Mouse (Mus musculus): ENCODE measurements around the gene Btnl4.

DNA sequence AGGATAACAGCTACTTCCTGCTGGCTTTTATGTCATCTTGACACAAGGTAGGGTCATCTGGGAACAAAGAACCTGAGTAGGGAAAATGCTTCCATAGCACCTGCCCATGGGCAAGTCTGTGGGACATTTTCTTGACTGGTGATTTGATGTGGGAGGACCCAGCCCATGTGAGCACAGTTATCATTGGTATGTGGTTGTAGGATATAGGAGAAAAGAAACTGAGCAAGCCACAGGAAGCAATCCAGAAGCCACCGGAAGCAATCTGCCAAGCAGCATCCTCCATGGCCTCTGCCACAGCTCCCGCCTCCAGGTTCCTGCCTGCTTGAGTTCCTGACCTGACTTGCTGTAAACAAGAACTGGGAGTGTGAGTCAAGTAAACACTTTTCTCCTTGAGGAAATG, 6.6 kb downstream of the Btnl4 start:
- TF ChIP-seq CTCF (IDR thresholded peaks at IDR 0.05; ENCODE audit: low read depth, low read length) (no peak), POLR2A (IDR thresholded peaks at IDR 0.05; ENCODE audit: borderline replicate concordance, low read depth, low read length) (no peak)

Measured in bone marrow macrophage, adult 2 months (primary cell).